Mouse (Mus musculus): ENCODE results near the gene Aldh1a3. TPM values are rescaled to one million over a fixed set of nuclear protein-coding genes. Genes with fewer than 3 reads are reported as not detected.

The Aldh1a3 gene
- polyA plus RNA-seq, 1 experiment from 2014 or later: 1.4 TPM

- H3K36me3 ChIP-seq (ENCODE audit: control insufficient read depth, insufficient read depth, low read length): no peaks in the 10 kb centered on the region
- H3K4me1 ChIP-seq (ENCODE audit: control insufficient read depth, insufficient read depth, low read length): peaks cover 10% of the 10 kb centered on the region
- no peak overlapping the region for H3K9ac ChIP-seq (ENCODE audit: low read depth, low read length)
- 95% methylated on average over 12 of the region's 12 CpGs for WGBS
- no peaks in the 10 kb centered on the region for H3K9me3 ChIP-seq (replicated peaks; ENCODE audit: control insufficient read depth, low read length, poor library complexity, severe bottlenecking)
- peaks cover 3% of the 10 kb centered on the region for H3K27me3 ChIP-seq (ENCODE audit: control insufficient read depth, insufficient read depth, low read depth, low read length)
- no peak overlapping the region for H3K27ac ChIP-seq (ENCODE audit: low read length)
- no peak overlapping the region for H3K4me3 ChIP-seq (ENCODE audit: low read depth, low read length)
- ATAC-seq: no peak
- no peak overlapping the region for H3K4me2 ChIP-seq (ENCODE audit: low read length)
Measured at GRCm38 (mm10) chr7:66385826-66386225, 41.5 kb downstream of the Aldh1a3 start.

GRCm38 (mm10) chr7:66384891-66385290, 42.4 kb downstream of the Aldh1a3 start:
- no peaks in the 10 kb centered on the region for H3K36me3 ChIP-seq (ENCODE audit: control insufficient read depth, insufficient read depth, low read length)
- no peak overlapping the region for H3K9ac ChIP-seq (ENCODE audit: low read depth, low read length)
- no peak overlapping the region for H3K4me2 ChIP-seq (ENCODE audit: low read length)
- H3K27ac ChIP-seq (ENCODE audit: low read length): no peak overlapping the region
- H3K4me1 ChIP-seq (ENCODE audit: control insufficient read depth, insufficient read depth, low read length): peaks cover 10% of the 10 kb centered on the region
- H3K9me3 ChIP-seq (replicated peaks; ENCODE audit: control insufficient read depth, low read length, poor library complexity, severe bottlenecking): no peaks in the 10 kb centered on the region
- 92% methylated on average over 8 of the region's 8 CpGs for WGBS
- H3K27me3 ChIP-seq (ENCODE audit: control insufficient read depth, insufficient read depth, low read depth, low read length): peaks cover 3% of the 10 kb centered on the region
- ATAC-seq: no peak
- no peak overlapping the region for H3K4me3 ChIP-seq (ENCODE audit: low read depth, low read length)

DNA sequence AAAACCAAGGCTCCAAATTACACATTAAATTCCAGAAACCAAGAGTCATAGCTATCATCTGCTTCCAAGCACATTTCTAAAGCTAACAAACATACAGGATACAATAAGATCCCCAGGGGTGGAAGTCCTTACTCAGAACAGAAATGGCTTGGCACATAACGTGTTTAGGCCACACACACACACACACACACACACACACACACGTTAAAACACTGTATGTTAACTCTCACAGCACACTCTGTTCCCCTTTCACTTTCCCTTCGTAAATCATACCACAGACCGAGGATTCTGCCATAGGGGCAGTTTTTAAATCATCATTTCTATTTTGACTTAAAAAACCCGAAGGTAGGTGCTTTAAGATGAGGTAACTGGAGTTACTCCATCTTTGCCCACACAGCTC, 43.1 kb downstream of the Aldh1a3 start:
- H3K4me3 ChIP-seq (ENCODE audit: low read depth, low read length): no peak overlapping the region
- peaks cover 10% of the 10 kb centered on the region for H3K4me1 ChIP-seq (ENCODE audit: control insufficient read depth, insufficient read depth, low read length)
- H3K9me3 ChIP-seq (replicated peaks; ENCODE audit: control insufficient read depth, low read length, poor library complexity, severe bottlenecking): no peaks in the 10 kb centered on the region
- H3K4me2 ChIP-seq (ENCODE audit: low read length): no peak overlapping the region
- ATAC-seq: no peak
- peaks cover 3% of the 10 kb centered on the region for H3K27me3 ChIP-seq (ENCODE audit: control insufficient read depth, insufficient read depth, low read depth, low read length)
- H3K36me3 ChIP-seq (ENCODE audit: control insufficient read depth, insufficient read depth, low read length): no peaks in the 10 kb centered on the region
- H3K9ac ChIP-seq (ENCODE audit: low read depth, low read length): no peak overlapping the region
- H3K27ac ChIP-seq (ENCODE audit: low read length): no peak overlapping the region
- WGBS: 80% methylated on average over 5 of the region's 5 CpGs

GRCm38 (mm10) chr7:66376560-66376959, 50.8 kb downstream of the Aldh1a3 start:
- no peaks in the 10 kb centered on the region for H3K4me1 ChIP-seq (ENCODE audit: control insufficient read depth, insufficient read depth, low read length)
- ATAC-seq: no peak
- no peak overlapping the region for H3K27ac ChIP-seq (ENCODE audit: low read length)
- H3K9me3 ChIP-seq (replicated peaks; ENCODE audit: control insufficient read depth, low read length, poor library complexity, severe bottlenecking): no peaks in the 10 kb centered on the region
- no peak overlapping the region for H3K4me2 ChIP-seq (ENCODE audit: low read length)
- H3K9ac ChIP-seq (ENCODE audit: low read depth, low read length): no peak overlapping the region
- no peaks in the 10 kb centered on the region for H3K27me3 ChIP-seq (ENCODE audit: control insufficient read depth, insufficient read depth, low read depth, low read length)
- H3K36me3 ChIP-seq (ENCODE audit: control insufficient read depth, insufficient read depth, low read length): no peaks in the 10 kb centered on the region
- H3K4me3 ChIP-seq (ENCODE audit: low read depth, low read length): no peak overlapping the region
- WGBS: 85% methylated on average over 10 of the region's 10 CpGs

DNA sequence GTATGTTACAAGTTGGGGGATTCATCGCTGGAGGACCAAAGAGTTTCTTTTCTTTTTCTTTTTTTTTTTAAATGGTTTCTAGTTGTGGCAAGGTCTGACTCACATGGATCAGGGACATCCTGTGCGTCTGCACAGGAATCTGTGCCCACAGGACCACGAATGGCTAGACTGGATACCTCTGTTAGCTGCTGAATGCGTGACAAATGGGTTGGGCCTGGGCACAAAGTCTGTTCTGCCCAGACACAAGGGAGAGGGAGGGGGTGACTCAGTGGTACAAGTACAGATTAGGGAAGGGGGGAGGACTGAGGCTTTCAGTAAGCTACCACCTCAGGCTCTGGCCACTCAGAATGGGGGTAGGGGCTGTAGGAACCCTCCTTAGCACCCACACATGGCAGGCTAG, 51.6 kb downstream of the Aldh1a3 start:
- Histone ChIP-seq H3K4me2 (ENCODE audit: low read length) (no peak overlapping the region), H3K27ac (ENCODE audit: low read length) (no peak overlapping the region), H3K4me3 (ENCODE audit: low read depth, low read length) (no peak overlapping the region), H3K9me3 (replicated peaks; ENCODE audit: control insufficient read depth, low read length, poor library complexity, severe bottlenecking) (no peaks in the 10 kb centered on the region), H3K9ac (ENCODE audit: low read depth, low read length) (no peak overlapping the region), H3K27me3 (ENCODE audit: control insufficient read depth, insufficient read depth, low read depth, low read length) (no peaks in the 10 kb centered on the region), H3K36me3 (ENCODE audit: control insufficient read depth, insufficient read depth, low read length) (no peaks in the 10 kb centered on the region), H3K4me1 (ENCODE audit: control insufficient read depth, insufficient read depth, low read length) (no peaks in the 10 kb centered on the region)
- WGBS: 84% methylated on average over 4 of the region's 4 CpGs
- no peak for ATAC-seq

DNA sequence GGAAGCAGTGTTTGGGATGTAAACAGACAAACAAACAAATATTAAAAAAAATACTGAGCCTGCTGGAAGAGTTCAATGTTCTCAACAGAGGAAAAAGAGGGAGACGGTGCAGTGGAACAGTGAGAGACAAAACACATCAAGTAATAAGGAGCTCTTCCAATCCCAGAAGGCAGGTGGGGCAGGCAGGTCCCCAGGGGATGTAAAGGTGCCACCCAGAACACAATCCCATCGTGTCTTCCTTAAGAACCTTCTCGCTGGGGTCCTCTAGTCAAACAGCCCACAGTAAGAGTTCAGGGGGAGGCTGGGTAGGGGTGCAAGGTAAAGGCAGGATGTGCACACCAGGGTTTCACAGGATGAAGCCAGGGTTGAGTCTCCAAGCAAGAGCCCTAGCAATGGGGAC, 53.9 kb downstream of the Aldh1a3 start:
- Histone ChIP-seq H3K27me3 (ENCODE audit: control insufficient read depth, insufficient read depth, low read depth, low read length) (no peaks in the 10 kb centered on the region), H3K4me3 (ENCODE audit: low read depth, low read length) (no peak overlapping the region), H3K9ac (ENCODE audit: low read depth, low read length) (no peak overlapping the region), H3K4me1 (ENCODE audit: control insufficient read depth, insufficient read depth, low read length) (no peaks in the 10 kb centered on the region), H3K9me3 (replicated peaks; ENCODE audit: control insufficient read depth, low read length, poor library complexity, severe bottlenecking) (no peaks in the 10 kb centered on the region), H3K27ac (ENCODE audit: low read length) (no peak overlapping the region), H3K4me2 (ENCODE audit: low read length) (no peak overlapping the region), H3K36me3 (ENCODE audit: control insufficient read depth, insufficient read depth, low read length) (no peaks in the 10 kb centered on the region)
- no peak for ATAC-seq
- WGBS: 92% methylated on average over 3 of the region's 3 CpGs

GRCm38 (mm10) chr7:66370970-66371369, 56.3 kb downstream of the Aldh1a3 start:
- ATAC-seq: no peak
- no peaks in the 10 kb centered on the region for H3K9me3 ChIP-seq (replicated peaks; ENCODE audit: control insufficient read depth, low read length, poor library complexity, severe bottlenecking)
- H3K4me2 ChIP-seq (ENCODE audit: low read length): no peak overlapping the region
- no peaks in the 10 kb centered on the region for H3K36me3 ChIP-seq (ENCODE audit: control insufficient read depth, insufficient read depth, low read length)
- H3K4me1 ChIP-seq (ENCODE audit: control insufficient read depth, insufficient read depth, low read length): no peaks in the 10 kb centered on the region
- 92% methylated on average over 6 of the region's 6 CpGs for WGBS
- no peak overlapping the region for H3K27ac ChIP-seq (ENCODE audit: low read length)
- H3K27me3 ChIP-seq (ENCODE audit: control insufficient read depth, insufficient read depth, low read depth, low read length): no peaks in the 10 kb centered on the region
- H3K4me3 ChIP-seq (ENCODE audit: low read depth, low read length): no peak overlapping the region
- H3K9ac ChIP-seq (ENCODE audit: low read depth, low read length): no peak overlapping the region

DNA sequence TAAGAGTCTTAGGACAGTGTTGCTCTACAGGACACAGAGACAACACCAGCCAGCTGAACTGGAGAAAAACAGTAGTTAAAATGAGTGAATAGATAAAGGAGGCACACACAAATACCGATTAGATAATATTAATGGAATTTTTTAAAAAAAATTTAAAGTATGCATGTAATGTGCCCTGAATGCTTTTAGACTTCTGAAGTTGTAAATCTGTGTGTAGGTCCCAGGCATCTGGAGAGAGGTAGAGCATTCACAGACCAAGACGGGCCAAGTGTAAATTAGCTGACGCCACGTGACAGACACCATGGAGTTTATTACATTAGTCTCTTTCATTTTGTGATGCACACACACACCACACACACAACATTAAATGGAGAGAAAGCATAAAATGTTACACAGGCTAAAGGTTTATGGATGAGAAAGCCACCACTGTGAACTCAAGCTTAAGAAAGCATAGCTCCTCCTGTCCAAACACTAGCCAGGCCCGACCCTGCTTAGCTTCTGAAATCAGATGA, 57.3 kb downstream of the Aldh1a3 start:
- WGBS: 89% methylated on average over 5 of the region's 5 CpGs
- no peak overlapping the region for H3K27ac ChIP-seq (ENCODE audit: low read length)

GRCm38 (mm10) chr7:66369071-66369933, 58.0 kb downstream of the Aldh1a3 start:
- Histone ChIP-seq H3K4me3 (ENCODE audit: low read depth, low read length) (no peak overlapping the region), H3K4me1 (ENCODE audit: control insufficient read depth, insufficient read depth, low read length) (no peaks in the 10 kb centered on the region), H3K36me3 (ENCODE audit: control insufficient read depth, insufficient read depth, low read length) (no peaks in the 10 kb centered on the region), H3K27ac (ENCODE audit: low read length) (no peak overlapping the region), H3K9me3 (replicated peaks; ENCODE audit: control insufficient read depth, low read length, poor library complexity, severe bottlenecking) (no peaks in the 10 kb centered on the region), H3K27me3 (ENCODE audit: control insufficient read depth, insufficient read depth, low read depth, low read length) (no peaks in the 10 kb centered on the region), H3K4me2 (ENCODE audit: low read length) (no peak overlapping the region), H3K9ac (ENCODE audit: low read depth, low read length) (no peak overlapping the region)
- no peak for ATAC-seq
- 73% methylated on average over 5 of the region's 5 CpGs for WGBS

More for the DNA sequence above, 57.3 kb downstream of the Aldh1a3 start:
- Histone ChIP-seq H3K4me1 (ENCODE audit: control insufficient read depth, insufficient read depth, low read length) (no peaks in the 10 kb centered on the region), H3K9ac (ENCODE audit: low read depth, low read length) (no peak overlapping the region), H3K4me2 (ENCODE audit: low read length) (no peak overlapping the region), H3K4me3 (ENCODE audit: low read depth, low read length) (no peak overlapping the region), H3K9me3 (replicated peaks; ENCODE audit: control insufficient read depth, low read length, poor library complexity, severe bottlenecking) (no peaks in the 10 kb centered on the region), H3K36me3 (ENCODE audit: control insufficient read depth, insufficient read depth, low read length) (no peaks in the 10 kb centered on the region), H3K27me3 (ENCODE audit: control insufficient read depth, insufficient read depth, low read depth, low read length) (no peaks in the 10 kb centered on the region)
- no peak for ATAC-seq

Data from midbrain, embryonic 16.5 days (tissue).